23 mouse cellular contexts compared by ENCODE assay signal in the genomic region with DNA sequence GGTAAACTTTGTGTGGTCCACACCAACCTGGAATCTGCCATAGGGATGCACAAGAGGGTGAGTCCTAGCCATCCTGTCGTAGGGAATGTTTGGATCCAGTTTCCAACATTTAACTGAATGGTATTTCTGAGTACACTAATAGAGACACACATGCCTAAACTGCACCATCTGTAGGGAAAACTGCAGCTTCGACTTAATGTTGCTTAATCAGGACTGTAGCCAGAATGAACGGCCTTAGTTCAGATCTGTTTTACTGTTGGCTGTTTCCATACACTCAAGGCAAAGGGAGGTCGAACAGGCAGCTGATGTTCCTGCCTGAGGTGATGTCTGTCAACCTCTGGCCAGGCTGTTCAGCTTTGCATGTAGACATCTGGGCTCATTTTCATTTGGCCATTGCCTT.
"Had no signal": no experiment of that assay in that cellular context is flagged by ENCODE, and none has a peak within 500 bp of the region (broad histone marks: within the 10 kb centered on the region; RNA-seq: fewer than 3 reads in every experiment).

No protein-coding gene starts in this region.

- H3K27ac ChIP-seq: kidney, postnatal 0 days; limb, embryonic 10.5 days; limb, embryonic 13.5 days; liver, embryonic 12.5 days; liver, embryonic 15.5 days; lung, embryonic 15.5 days; midbrain, embryonic 10.5 days; midbrain, embryonic 13.5 days; neural tube, embryonic 13.5 days had no signal

- H3K4me2 ChIP-seq: limb, embryonic 13.5 days; liver, embryonic 12.5 days; liver, embryonic 15.5 days; lung, embryonic 15.5 days; midbrain, embryonic 13.5 days; neural tube, embryonic 13.5 days had no signal

- H3K9me3 ChIP-seq: limb, embryonic 10.5 days; limb, embryonic 13.5 days; lung, embryonic 15.5 days; midbrain, embryonic 10.5 days; midbrain, embryonic 13.5 days; neural tube, embryonic 13.5 days had no signal

- H3K27me3 ChIP-seq: limb, embryonic 13.5 days; liver, embryonic 12.5 days; liver, embryonic 15.5 days; lung, embryonic 15.5 days; megakaryocyte, embryonic 14.5 days; midbrain, embryonic 13.5 days; neural tube, embryonic 13.5 days had no signal

- H3K4me3 ChIP-seq: limb, embryonic 10.5 days; limb, embryonic 13.5 days; liver, embryonic 12.5 days; liver, embryonic 15.5 days; lung, embryonic 15.5 days; megakaryocyte, embryonic 14.5 days; midbrain, embryonic 10.5 days; midbrain, embryonic 13.5 days; myocyte; neural tube, embryonic 13.5 days had no signal

- ATAC-seq: liver, embryonic 12.5 days; midbrain, embryonic 13.5 days; midbrain, embryonic 16.5 days had no signal

- H3K9ac ChIP-seq: limb, embryonic 13.5 days; liver, embryonic 12.5 days; liver, embryonic 15.5 days; lung, embryonic 15.5 days; midbrain, embryonic 13.5 days; neural tube, embryonic 13.5 days had no signal

- H3K36me3 ChIP-seq: limb, embryonic 10.5 days; limb, embryonic 13.5 days; liver, embryonic 12.5 days; liver, embryonic 15.5 days; lung, embryonic 15.5 days; midbrain, embryonic 10.5 days; midbrain, embryonic 13.5 days; neural tube, embryonic 13.5 days had no signal

- DNase-seq: kidney, adult 11 months; kidney, adult 9 months; kidney, postnatal 25 days; liver; lung, adult 18-20 months; lung, postnatal 10 days; lung, postnatal 36 days; retina, postnatal 1 day; thymus, adult 2 months; thymus, postnatal 14 days; thymus, postnatal 4 days had no signal

- H3K4me1 ChIP-seq: limb, embryonic 10.5 days; limb, embryonic 13.5 days; liver, embryonic 12.5 days; liver, embryonic 15.5 days; lung, embryonic 15.5 days; megakaryocyte, embryonic 14.5 days; midbrain, embryonic 10.5 days; midbrain, embryonic 13.5 days; neural tube, embryonic 13.5 days had no signal
